Mouse (Mus musculus) thymus, postnatal 0 days (tissue): ENCODE data around the gene Slc23a4. TPM values are rescaled to one million over a fixed set of nuclear protein-coding genes. Genes with fewer than 3 reads are reported as not detected.

Experiments
- polyA plus RNA-seq: library from polyadenylated mRNA; unstranded; fragments of >200 nt; fragmentation: Nextera tagmentation; extraction: Ambion mirVana; gene quantifications from 2 replicates; pipeline ENCODE4 v1.2.1, GENCODE M21; 2015

Slc23a4 gene
- polyA plus RNA-seq, 1 experiment from 2014 or later, result 7.7 TPM

Other genes starting within 250 kb of the Slc23a4 start
- gene Agbl3, start 208.0 kb downstream of the Slc23a4 start, polyA plus RNA-seq, result 8.5 and 8.8 TPM in 2 replicates
- 8.4 and 10.0 TPM in 2 replicates for gene Tmem140, start 125.3 kb downstream of the Slc23a4 start, polyA plus RNA-seq
- 14.5 and 15.1 TPM in 2 replicates for gene Cyren, start 110.3 kb downstream of the Slc23a4 start, polyA plus RNA-seq
- gene Wdr91, start 77.5 kb downstream of the Slc23a4 start, polyA plus RNA-seq, result 15.4 and 17.6 TPM in 2 replicates
- 1.6 and 2.0 TPM in 2 replicates for gene Stra8, start 68.2 kb downstream of the Slc23a4 start, polyA plus RNA-seq
- 30.4 and 30.6 TPM in 2 replicates for gene Cnot4, start 145.3 kb upstream of the Slc23a4 start, polyA plus RNA-seq
- gene Nup205, start 189.0 kb upstream of the Slc23a4 start, polyA plus RNA-seq, result 25.0 and 30.0 TPM in 2 replicates